Mouse (Mus musculus): ENCODE measurements around the gene Cnpy3. TPM values are rescaled to one million over a fixed set of nuclear protein-coding genes. Genes with fewer than 3 reads are reported as not detected.

Gene Cnpy3
- polyA plus RNA-seq, 1 experiment from 2014 or later = 68.2 TPM

GRCm38 (mm10) chr17:46706375-46707089 is 45.5 kb downstream of the Cnpy3 start:
- Histone ChIP-seq H3K4me3 (no peak overlapping the region), H3K36me3 (replicated peaks) (no peaks in the 10 kb centered on the region), H3K27ac (no peak overlapping the region), H3K4me1 (peaks cover 34% of the 10 kb centered on the region), H3K9ac (no peak overlapping the region), H3K9me3 (no peaks in the 10 kb centered on the region), H3K4me2 (no peak overlapping the region), H3K27me3 (replicated peaks) (no peaks in the 10 kb centered on the region)
- 93% methylated on average over 14 of the region's 14 CpGs for WGBS
- ATAC-seq (replicated peaks) = no peak

GRCm38 (mm10) chr17:46704887-46705835 is 46.9 kb downstream of the Cnpy3 start, which contains the start of gene Ppp2r5d:
TSS of gene Ppp2r5d (minus strand) at chr17:46705111.
- peak; percentile 96 for ATAC-seq (replicated peaks)
- no peaks in the 10 kb centered on the region for H3K27me3 ChIP-seq (replicated peaks)
- peak within 1 kb of the TSS; percentile 79 for H3K4me3 ChIP-seq
- H3K4me1 ChIP-seq = peaks cover 42% of the 10 kb centered on the region
- H3K4me2 ChIP-seq = peak within 1 kb of the TSS; percentile 87
- no peaks in the 10 kb centered on the region for H3K36me3 ChIP-seq (replicated peaks)
- peak within 1 kb of the TSS; percentile 98 for H3K9ac ChIP-seq
- H3K9me3 ChIP-seq = no peaks in the 10 kb centered on the region
- H3K27ac ChIP-seq = peak within 1 kb of the TSS; percentile 93
- WGBS = under 1% methylated on average over 48 of the region's 48 CpGs

DNA sequence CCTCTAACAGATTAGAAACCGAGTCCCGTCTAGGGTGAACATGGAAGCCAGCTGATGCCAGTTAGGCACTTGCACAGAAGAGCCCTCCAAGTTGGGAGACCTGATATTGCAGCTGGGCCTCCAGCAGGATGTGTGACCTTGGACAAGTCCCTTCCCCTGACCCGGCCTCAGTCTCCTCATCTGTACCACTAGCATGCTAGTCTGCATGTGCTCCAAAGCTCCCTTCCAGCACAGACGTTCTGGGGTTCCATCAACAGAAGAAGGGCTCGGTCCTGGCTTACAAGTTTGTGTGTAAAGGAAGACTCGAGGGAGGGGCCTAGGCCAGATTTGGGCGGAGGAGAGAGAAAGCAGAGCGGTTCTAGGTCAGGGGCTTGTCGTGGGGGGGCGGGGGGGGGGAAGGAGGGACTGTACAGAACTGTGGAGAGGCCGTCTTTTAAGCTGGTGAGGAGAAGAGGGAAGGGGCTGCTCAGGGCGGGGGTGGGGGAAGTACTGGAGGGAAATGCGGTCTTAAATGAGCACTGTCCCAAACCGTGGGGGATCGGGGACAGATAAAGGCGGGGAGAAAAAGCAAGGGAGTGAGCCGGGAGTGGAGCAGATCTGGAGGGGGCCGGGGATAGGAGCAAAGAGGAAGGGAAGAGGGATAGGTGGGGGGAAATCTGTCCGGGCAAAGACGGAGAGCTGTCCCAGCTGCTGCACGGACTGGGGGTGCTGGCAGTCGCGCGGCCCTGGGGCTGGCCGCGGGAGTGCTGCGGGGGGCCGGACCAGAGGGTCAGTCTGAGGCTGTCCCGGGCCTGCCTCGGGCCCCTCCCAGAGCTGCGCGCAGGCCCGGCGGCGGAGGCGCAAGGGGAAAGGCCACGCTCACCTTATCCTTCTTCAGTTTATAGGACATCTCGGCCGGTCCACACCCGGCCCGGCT is 47.8 kb downstream of the Cnpy3 start:
- ATAC-seq (replicated peaks) = peak; percentile 76
- H3K9me3 ChIP-seq = no peaks in the 10 kb centered on the region
- WGBS = 5% methylated on average over 40 of the region's 41 CpGs
- H3K27me3 ChIP-seq (replicated peaks) = no peaks in the 10 kb centered on the region
- peak overlapping the region; percentile 98 for H3K9ac ChIP-seq
- H3K4me3 ChIP-seq = peak overlapping the region; percentile 79
- H3K4me1 ChIP-seq = peaks cover 42% of the 10 kb centered on the region
- peak overlapping the region; percentile 93 for H3K27ac ChIP-seq
- H3K4me2 ChIP-seq = peak overlapping the region; percentile 71
- H3K36me3 ChIP-seq (replicated peaks) = peaks cover 5% of the 10 kb centered on the region; the same call in 1 of the 2 replicates

DNA sequence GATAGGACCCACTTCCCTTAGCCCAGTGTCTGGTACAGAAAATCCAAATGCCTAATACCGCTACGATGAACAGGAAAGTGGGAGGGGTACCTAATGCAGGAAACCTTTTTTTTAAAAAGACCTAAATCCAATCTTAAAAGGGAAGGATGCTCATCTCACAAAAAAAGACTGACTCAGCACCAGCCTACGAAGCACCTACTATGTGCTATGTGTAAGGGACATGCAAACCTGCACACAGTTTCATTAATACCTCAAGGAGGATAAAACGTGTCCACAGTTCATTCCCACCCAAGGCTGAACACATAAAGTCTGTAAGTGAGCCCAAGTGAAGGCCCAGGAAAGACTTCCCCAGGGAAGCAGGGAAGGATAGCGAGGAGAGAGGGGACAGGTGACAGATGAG is 49.5 kb downstream of the Cnpy3 start:
- Histone ChIP-seq H3K9ac (0 out of 2 replicates have a peak overlapping the region, but pooled peaks have one; percentile 98), H3K4me3 (no peak overlapping the region), H3K4me2 (peak overlapping the region; percentile 71; the same call in 1 of the 2 replicates), H3K27ac (no peak overlapping the region), H3K36me3 (replicated peaks) (peaks cover 5% of the 10 kb centered on the region; the same call in 1 of the 2 replicates), H3K4me1 (peaks cover 42% of the 10 kb centered on the region), H3K9me3 (no peaks in the 10 kb centered on the region), H3K27me3 (replicated peaks) (no peaks in the 10 kb centered on the region)
- ATAC-seq (replicated peaks) = no peak
- WGBS = 84% methylated on average over 5 of the region's 5 CpGs

DNA sequence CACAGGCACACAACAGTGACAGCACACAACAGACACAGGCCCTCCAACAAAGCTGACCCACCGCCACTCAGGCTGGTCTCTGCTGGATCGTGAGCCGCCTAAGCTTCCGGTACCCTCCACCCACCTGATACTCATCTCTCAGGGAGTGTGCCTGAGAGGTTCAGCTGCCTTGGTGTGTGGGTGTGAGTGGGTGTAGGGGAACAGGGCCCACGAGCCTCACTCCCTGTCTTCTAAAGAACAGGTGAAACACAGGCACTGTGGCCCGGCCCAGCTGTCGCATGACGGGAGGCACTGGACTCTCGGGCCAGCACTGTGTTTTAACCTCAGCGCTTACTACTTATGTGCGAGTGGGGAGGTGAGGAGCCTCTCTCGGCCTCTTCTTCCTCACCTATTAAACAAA is 49.9 kb downstream of the Cnpy3 start:
- no peak overlapping the region for H3K9ac ChIP-seq
- no peak overlapping the region for H3K4me3 ChIP-seq
- H3K4me1 ChIP-seq = peaks cover 42% of the 10 kb centered on the region
- H3K4me2 ChIP-seq = no peak overlapping the region
- H3K27ac ChIP-seq = no peak overlapping the region
- ATAC-seq (replicated peaks) = no peak
- peaks cover 5% of the 10 kb centered on the region; the same call in 1 of the 2 replicates for H3K36me3 ChIP-seq (replicated peaks)
- 88% methylated on average over 12 of the region's 12 CpGs for WGBS
- no peaks in the 10 kb centered on the region for H3K9me3 ChIP-seq
- no peaks in the 10 kb centered on the region for H3K27me3 ChIP-seq (replicated peaks)

DNA sequence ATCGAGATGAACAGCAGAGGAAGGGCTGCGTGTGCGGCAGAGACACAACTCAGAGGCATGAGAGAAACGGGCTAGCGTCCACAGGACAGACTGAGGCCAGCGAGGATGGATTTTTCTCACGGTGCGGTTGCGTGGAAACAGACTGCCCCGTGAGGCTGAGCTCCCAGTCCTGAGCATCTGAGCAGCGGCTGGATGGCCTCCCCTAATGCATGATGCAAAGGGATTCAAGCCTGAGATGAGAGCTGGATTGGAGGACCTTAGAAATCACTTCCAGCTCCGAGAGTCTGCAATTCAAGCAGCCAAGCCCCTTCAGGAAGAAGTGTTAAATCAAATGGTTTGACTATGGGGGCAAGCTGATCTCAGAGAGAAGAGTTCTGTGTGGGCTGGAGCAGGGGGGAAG is 50.5 kb downstream of the Cnpy3 start:
- no peak for ATAC-seq (replicated peaks)
- no peak overlapping the region for H3K4me2 ChIP-seq
- peaks cover 42% of the 10 kb centered on the region for H3K4me1 ChIP-seq
- H3K27ac ChIP-seq = no peak overlapping the region
- no peak overlapping the region for H3K9ac ChIP-seq
- no peak overlapping the region for H3K4me3 ChIP-seq
- 73% methylated on average over 12 of the region's 12 CpGs for whole genome bisulfite sequencing
- no peaks in the 10 kb centered on the region for H3K9me3 ChIP-seq
- H3K27me3 ChIP-seq (replicated peaks) = no peaks in the 10 kb centered on the region
- H3K36me3 ChIP-seq (replicated peaks) = peaks cover 5% of the 10 kb centered on the region; the same call in 1 of the 2 replicates

- H3K4me1 ChIP-seq = peaks cover 34% of the 10 kb centered on the region
- no peak for ATAC-seq (replicated peaks)
- H3K4me3 ChIP-seq = no peak overlapping the region
- H3K27me3 ChIP-seq (replicated peaks) = no peaks in the 10 kb centered on the region
- no peak overlapping the region for H3K4me2 ChIP-seq
- H3K27ac ChIP-seq = no peak overlapping the region
- no peaks in the 10 kb centered on the region for H3K9me3 ChIP-seq
- peaks cover 5% of the 10 kb centered on the region; the same call in 1 of the 2 replicates for H3K36me3 ChIP-seq (replicated peaks)
- WGBS = 91% methylated on average over 3 of the region's 3 CpGs
- H3K9ac ChIP-seq = no peak overlapping the region
Measured at GRCm38 (mm10) chr17:46699912-46700311, 52.1 kb downstream of the Cnpy3 start.

GRCm38 (mm10) chr17:46699245-46699644 is 52.8 kb downstream of the Cnpy3 start:
- ATAC-seq (replicated peaks) = no peak
- Histone ChIP-seq H3K27me3 (replicated peaks) (no peaks in the 10 kb centered on the region), H3K4me3 (no peak overlapping the region), H3K36me3 (replicated peaks) (peaks cover 5% of the 10 kb centered on the region; the same call in 1 of the 2 replicates), H3K27ac (no peak overlapping the region), H3K9me3 (no peaks in the 10 kb centered on the region), H3K4me1 (peaks cover 33% of the 10 kb centered on the region), H3K9ac (no peak overlapping the region), H3K4me2 (no peak overlapping the region)
- WGBS = 92% methylated on average over 5 of the region's 5 CpGs

GRCm38 (mm10) chr17:46698515-46698914 is 53.5 kb downstream of the Cnpy3 start:
- H3K27me3 ChIP-seq (replicated peaks) = no peaks in the 10 kb centered on the region
- no peak overlapping the region for H3K4me2 ChIP-seq
- H3K4me1 ChIP-seq = peaks cover 26% of the 10 kb centered on the region
- H3K9me3 ChIP-seq = no peaks in the 10 kb centered on the region
- 93% methylated on average over 6 of the region's 6 CpGs for WGBS
- ATAC-seq (replicated peaks) = no peak
- peaks cover 5% of the 10 kb centered on the region; the same call in 1 of the 2 replicates for H3K36me3 ChIP-seq (replicated peaks)
- H3K27ac ChIP-seq = no peak overlapping the region
- no peak overlapping the region for H3K4me3 ChIP-seq
- H3K9ac ChIP-seq = no peak overlapping the region

GRCm38 (mm10) chr17:46694517-46695063 is 57.4 kb downstream of the Cnpy3 start:
- ATAC-seq (replicated peaks) = peak; percentile 62; the same call in 1 of the 2 replicates
- 53% methylated on average over 1 of the region's 1 CpGs for WGBS
- peaks cover 2% of the 10 kb centered on the region; the same call in 1 of the 2 replicates for H3K36me3 ChIP-seq (replicated peaks)

GRCm38 (mm10) chr17:46691390-46691789 is 60.6 kb downstream of the Cnpy3 start:
- Histone ChIP-seq H3K9ac (no peak overlapping the region), H3K4me3 (no peak overlapping the region), H3K27ac (no peak overlapping the region), H3K9me3 (no peaks in the 10 kb centered on the region), H3K27me3 (replicated peaks) (no peaks in the 10 kb centered on the region), H3K4me1 (no peaks in the 10 kb centered on the region), H3K36me3 (replicated peaks) (peaks cover 5% of the 10 kb centered on the region; the same call in 1 of the 2 replicates), H3K4me2 (no peak overlapping the region)
- ATAC-seq (replicated peaks) = no peak
- WGBS = 99% methylated on average over 2 of the region's 2 CpGs

More at GRCm38 (mm10) chr17:46694517-46695063, 57.4 kb downstream of the Cnpy3 start:
- Histone ChIP-seq H3K4me3 (no peak overlapping the region), H3K9me3 (no peaks in the 10 kb centered on the region), H3K27me3 (replicated peaks) (no peaks in the 10 kb centered on the region), H3K9ac (no peak overlapping the region), H3K4me1 (no peaks in the 10 kb centered on the region), H3K27ac (no peak overlapping the region), H3K4me2 (no peak overlapping the region)
